Mouse (Mus musculus) stomach, embryonic 16.5 days (tissue): ENCODE data around the gene Scd4. TPM values are rescaled to one million over a fixed set of nuclear protein-coding genes. Genes with fewer than 3 reads are reported as not detected.

Source experiments
- ATAC-seq: fragments of 200-750 bp; cut with Nextera tagmentation; 2 replicates; pipeline ENCODE4 v1.8.0; 2017; ENCODE audit warnings: moderate number of reproducible peaks, moderate TSS enrichment; ENCODE audit not compliant: insufficient read depth, low FRiP score
- H3K27ac ChIP-seq: fragments of 300-500 bp; sonication (generic); 2 replicates; pipeline ENCODE4 v1.5.1; 2014; ENCODE audit warnings: low read length
- H3K27me3 ChIP-seq: fragments of 300-500 bp; sonication (generic); 2 replicates; pipeline ENCODE4 v1.6.1; 2014; ENCODE audit warnings: low read length, control low read depth, mixed read lengths; ENCODE audit not compliant: control insufficient read depth, insufficient read depth
- H3K36me3 ChIP-seq: fragments of 300-500 bp; sonication (generic); 2 replicates; pipeline ENCODE4 v1.6.1; 2014; ENCODE audit warnings: low read length; ENCODE audit not compliant: control insufficient read depth, insufficient read depth
- H3K4me1 ChIP-seq: fragments of 300-500 bp; sonication (generic); 2 replicates; pipeline ENCODE4 v1.6.1; 2014; ENCODE audit warnings: low read length, control low read depth, mixed read lengths; ENCODE audit not compliant: control insufficient read depth, insufficient read depth
- H3K4me2 ChIP-seq: fragments of 300-500 bp; sonication (generic); 2 replicates; pipeline ENCODE4 v1.6.1; 2014; ENCODE audit warnings: low read depth, low read length, mixed read lengths
- H3K4me3 ChIP-seq: fragments of 300-500 bp; sonication (generic); replicated peaks from 2 replicates; pipeline ENCODE4 v1.5.1; 2014; ENCODE audit warnings: mild to moderate bottlenecking, low read length
- H3K9ac ChIP-seq: fragments of 300-500 bp; sonication (generic); 2 replicates; pipeline ENCODE4 v1.6.1; 2014; ENCODE audit warnings: low read length
- H3K9me3 ChIP-seq: fragments of 300-500 bp; sonication (generic); replicated peaks from 2 replicates; pipeline ENCODE4 v1.6.1; 2016; ENCODE audit warnings: low read length, control low read depth; ENCODE audit not compliant: control insufficient read depth
- WGBS: fragments of 180-500 bp; shearing (Covaris S2); extraction: QIAGEN DNeasy Blood & Tissue Kit; methylation state at CpG from one replicate; pipeline ENCODE4 v1.1.7; 2014; 5-methylcytosine and 5-hydroxymethylcytosine counted together
- polyA plus RNA-seq: library from polyadenylated mRNA; unstranded; fragments of >200 nt; fragmentation: Nextera tagmentation; extraction: Ambion mirVana; gene quantifications from 2 replicates; pipeline ENCODE4 v1.2.1, GENCODE M21; 2015

The Scd4 gene
- 0.14 and 0.39 TPM in 2 replicates for polyA plus RNA-seq

GRCm38 (mm10) chr19:44332833-44333623, at the start of gene Scd4:
Gene Scd4, plus strand, starts transcription at chr19:44333092.
- Histone ChIP-seq H3K27ac (no peak within 1 kb of the TSS), H3K36me3 (no peaks in the 10 kb centered on the region), H3K4me3 (no peak within 1 kb of the TSS), H3K4me2 (no peak within 1 kb of the TSS), H3K4me1 (no peaks in the 10 kb centered on the region), H3K9me3 (no peaks in the 10 kb centered on the region), H3K9ac (no peak within 1 kb of the TSS), H3K27me3 (no peaks in the 10 kb centered on the region)
- 85% methylated on average over 10 of the region's 10 CpGs for WGBS
- no peak for ATAC-seq

- no peaks in the 10 kb centered on the region for H3K9me3 ChIP-seq
- H3K9ac ChIP-seq: peak overlapping the region; percentile 62
- H3K27me3 ChIP-seq: no peaks in the 10 kb centered on the region
- no peaks in the 10 kb centered on the region for H3K36me3 ChIP-seq
- H3K4me1 ChIP-seq: peaks cover 53% of the 10 kb centered on the region
- peak overlapping the region; percentile 53 for H3K4me3 ChIP-seq
- H3K4me2 ChIP-seq: peak overlapping the region; percentile 92
- 29% methylated on average over 15 of the region's 15 CpGs for WGBS
- ATAC-seq: no peak
- H3K27ac ChIP-seq: peak overlapping the region; percentile 99
Observed at GRCm38 (mm10) chr19:44283157-44284024, 49.5 kb upstream of the Scd4 start.

- Histone ChIP-seq H3K27ac (peak overlapping the region; percentile 99), H3K4me1 (peaks cover 54% of the 10 kb centered on the region), H3K27me3 (no peaks in the 10 kb centered on the region), H3K4me3 (peak overlapping the region; percentile 53), H3K4me2 (peak overlapping the region; percentile 92), H3K9me3 (no peaks in the 10 kb centered on the region), H3K9ac (peak overlapping the region; percentile 72), H3K36me3 (no peaks in the 10 kb centered on the region)
- under 1% methylated on average over 38 of the region's 38 CpGs for WGBS
- peak; percentile 99 for ATAC-seq
Observed at GRCm38 (mm10) chr19:44284025-44284695, 48.7 kb upstream of the Scd4 start.

GRCm38 (mm10) chr19:44284723-44285122, 48.2 kb upstream of the Scd4 start:
- Histone ChIP-seq H3K27ac (peak overlapping the region; percentile 99), H3K4me2 (peak overlapping the region; percentile 92), H3K4me3 (peak overlapping the region; percentile 53), H3K9me3 (no peaks in the 10 kb centered on the region), H3K27me3 (no peaks in the 10 kb centered on the region), H3K4me1 (peaks cover 56% of the 10 kb centered on the region), H3K9ac (peak overlapping the region; percentile 72), H3K36me3 (no peaks in the 10 kb centered on the region)
- ATAC-seq: peak; percentile 18
- WGBS: 2% methylated on average over 11 of the region's 11 CpGs

GRCm38 (mm10) chr19:44285554-44285953, 47.3 kb upstream of the Scd4 start:
- no peaks in the 10 kb centered on the region for H3K9me3 ChIP-seq
- WGBS: 89% methylated on average over 8 of the region's 8 CpGs
- no peak for ATAC-seq
- H3K4me3 ChIP-seq: no peak overlapping the region
- no peaks in the 10 kb centered on the region for H3K36me3 ChIP-seq
- no peak overlapping the region for H3K4me2 ChIP-seq
- no peaks in the 10 kb centered on the region for H3K27me3 ChIP-seq
- H3K27ac ChIP-seq: no peak overlapping the region
- H3K9ac ChIP-seq: no peak overlapping the region
- H3K4me1 ChIP-seq: peaks cover 48% of the 10 kb centered on the region

- no peak overlapping the region for H3K9ac ChIP-seq
- H3K4me2 ChIP-seq: no peak overlapping the region
- WGBS: 22% methylated on average over 2 of the region's 2 CpGs
- H3K36me3 ChIP-seq: no peaks in the 10 kb centered on the region
- no peak overlapping the region for H3K27ac ChIP-seq
- no peak for ATAC-seq
- no peaks in the 10 kb centered on the region for H3K27me3 ChIP-seq
- no peaks in the 10 kb centered on the region for H3K9me3 ChIP-seq
- no peak overlapping the region for H3K4me3 ChIP-seq
- H3K4me1 ChIP-seq: peaks cover 42% of the 10 kb centered on the region
Observed at GRCm38 (mm10) chr19:44286109-44286508, 46.8 kb upstream of the Scd4 start.

- no peak for ATAC-seq
- Histone ChIP-seq H3K36me3 (no peaks in the 10 kb centered on the region), H3K9me3 (no peaks in the 10 kb centered on the region), H3K4me1 (peaks cover 30% of the 10 kb centered on the region), H3K27me3 (no peaks in the 10 kb centered on the region), H3K4me2 (no peak overlapping the region), H3K4me3 (no peak overlapping the region), H3K9ac (no peak overlapping the region), H3K27ac (no peak overlapping the region)
- WGBS: 63% methylated on average over 11 of the region's 11 CpGs
Observed at GRCm38 (mm10) chr19:44287415-44288110, 45.3 kb upstream of the Scd4 start.

- Histone ChIP-seq H3K9me3 (no peaks in the 10 kb centered on the region), H3K27ac (peak overlapping the region; percentile 99; the same call in 1 of the 2 replicates), H3K4me1 (peaks cover 18% of the 10 kb centered on the region), H3K27me3 (no peaks in the 10 kb centered on the region), H3K4me3 (no peak overlapping the region), H3K4me2 (no peak overlapping the region), H3K9ac (no peak overlapping the region), H3K36me3 (0 out of 2 replicates have a peak, but pooled peaks cover 3% of the 10 kb centered on the region)
- ATAC-seq: no peak
- WGBS: 74% methylated on average over 2 of the region's 2 CpGs
Observed at GRCm38 (mm10) chr19:44292083-44292482, 40.8 kb upstream of the Scd4 start.
